Mouse (Mus musculus) mature B cell (primary cell): ENCODE data around the gene Cxcl12.

Experiments
- in situ Hi-C: fragments of 300-500 bp; cut with MboI; formaldehyde crosslinking; loops from 2 replicates; pipeline ENCODE4 v1.14.3; 2019

The Cxcl12 gene

GRCm38 (mm10) chr6:117175113-117175793, 6.9 kb downstream of the Cxcl12 start:
- in situ Hi-C loops: no loop called here

DNA sequence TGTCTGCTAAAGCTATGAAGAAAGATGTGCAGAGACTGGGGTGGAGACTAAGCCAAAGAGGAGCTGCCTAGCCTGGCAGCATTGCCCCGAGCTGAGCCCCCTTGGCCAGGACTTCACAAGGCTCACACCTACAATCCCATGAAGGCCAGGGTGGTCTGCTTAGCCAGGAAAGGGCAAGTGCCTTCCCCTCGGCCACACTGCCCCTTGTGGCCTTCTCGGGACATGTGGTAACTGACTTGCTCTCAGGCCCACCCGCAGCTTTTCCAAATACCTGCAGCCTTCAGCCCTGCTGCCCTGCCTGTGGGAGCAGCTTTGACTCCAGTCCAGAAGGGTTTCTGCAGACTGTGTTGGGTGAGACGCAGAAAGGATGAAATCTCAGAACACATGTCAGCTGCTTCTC, 8.1 kb downstream of the Cxcl12 start:
- in situ Hi-C loops: no loop called here

GRCm38 (mm10) chr6:117180303-117180702, 12.0 kb downstream of the Cxcl12 start:
- in situ Hi-C loops: no loop called here

DNA sequence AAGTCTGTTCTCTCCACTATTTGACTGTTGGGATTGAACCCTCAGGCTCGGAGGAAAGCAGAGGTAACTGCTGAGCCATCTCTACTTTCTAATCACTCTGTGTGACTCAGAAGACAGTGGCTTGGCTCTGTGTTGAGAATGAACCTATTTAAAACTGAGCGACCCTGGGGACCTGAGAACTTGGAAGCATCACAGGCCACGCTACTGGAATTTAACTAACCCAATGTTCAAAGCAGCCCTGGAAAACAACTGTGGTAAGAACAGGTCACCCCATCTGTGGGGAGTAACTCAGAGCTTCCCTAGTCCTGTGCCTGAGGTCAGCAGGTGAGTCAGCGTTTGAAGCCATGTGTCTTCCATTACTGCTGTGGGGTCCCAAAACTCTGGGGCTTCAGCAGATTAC, 17.0 kb downstream of the Cxcl12 start:
- in situ Hi-C loops: no loop called here

- in situ Hi-C loops: no loop called here
Observed at GRCm38 (mm10) chr6:117190453-117190852, 22.1 kb downstream of the Cxcl12 start.

GRCm38 (mm10) chr6:117191741-117192140, 23.4 kb downstream of the Cxcl12 start:
- in situ Hi-C loops: no loop called here

DNA sequence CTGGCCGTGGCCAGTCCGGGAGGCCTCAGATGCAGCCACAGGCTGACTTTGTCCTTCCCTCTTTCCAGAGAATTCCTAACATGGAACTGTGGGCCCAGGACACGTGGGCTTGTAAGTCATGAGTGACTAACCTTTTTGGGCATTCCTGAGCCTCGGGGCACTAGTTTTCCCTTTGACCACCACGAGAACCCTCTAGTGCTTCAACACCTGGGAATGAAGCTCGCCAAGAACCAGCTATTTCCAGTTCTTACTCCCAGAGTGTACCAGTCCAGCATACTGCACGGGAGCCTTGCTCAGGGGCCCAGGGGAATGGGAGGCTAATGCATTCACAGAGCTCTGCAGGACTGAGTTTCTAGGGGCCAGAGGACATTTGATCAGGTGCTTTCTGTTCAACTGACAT, 24.3 kb downstream of the Cxcl12 start:
- in situ Hi-C loops: no loop called here

GRCm38 (mm10) chr6:117195270-117195669, 26.9 kb downstream of the Cxcl12 start:
- in situ Hi-C loops: no loop called here

DNA sequence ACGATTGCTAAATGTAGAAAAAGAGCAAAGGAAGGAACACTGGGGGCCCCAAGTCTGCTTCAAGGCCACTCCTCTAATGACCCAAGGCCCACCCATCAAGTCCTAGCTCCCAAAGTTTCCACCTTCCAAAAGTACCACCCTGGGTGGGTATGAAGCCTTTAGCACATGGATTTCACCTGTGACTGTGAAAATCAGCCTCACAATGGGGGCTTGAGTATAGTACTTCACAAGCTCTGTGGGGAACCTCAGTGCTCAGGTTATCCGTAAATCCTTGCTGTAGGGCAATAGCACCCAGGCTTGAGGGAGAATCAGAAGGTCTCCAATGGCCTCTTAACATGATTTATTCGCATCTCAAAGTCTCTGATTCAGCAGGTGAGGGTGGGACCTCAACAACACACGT, 30.5 kb downstream of the Cxcl12 start:
- in situ Hi-C loops: no loop called here

DNA sequence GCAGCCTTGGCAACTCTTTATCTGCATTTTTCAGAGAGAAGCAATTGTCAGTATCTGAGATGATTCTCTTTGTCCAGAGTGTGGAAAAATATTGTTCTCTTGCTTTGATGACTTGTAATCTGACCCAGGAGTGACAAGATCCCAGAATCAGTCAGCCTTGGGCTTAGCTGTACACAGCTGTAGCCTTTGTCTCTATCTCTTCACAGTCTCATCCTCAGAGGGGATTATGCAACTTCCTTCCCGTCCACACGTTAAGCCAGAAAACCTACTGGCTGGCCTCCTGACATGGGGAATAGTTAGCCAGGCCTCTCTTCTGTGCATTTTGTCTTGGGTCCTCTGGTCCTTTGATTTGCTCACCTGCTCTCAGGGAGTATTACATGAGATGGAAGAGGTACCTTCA, 31.4 kb downstream of the Cxcl12 start:
- in situ Hi-C loops: no loop called here

DNA sequence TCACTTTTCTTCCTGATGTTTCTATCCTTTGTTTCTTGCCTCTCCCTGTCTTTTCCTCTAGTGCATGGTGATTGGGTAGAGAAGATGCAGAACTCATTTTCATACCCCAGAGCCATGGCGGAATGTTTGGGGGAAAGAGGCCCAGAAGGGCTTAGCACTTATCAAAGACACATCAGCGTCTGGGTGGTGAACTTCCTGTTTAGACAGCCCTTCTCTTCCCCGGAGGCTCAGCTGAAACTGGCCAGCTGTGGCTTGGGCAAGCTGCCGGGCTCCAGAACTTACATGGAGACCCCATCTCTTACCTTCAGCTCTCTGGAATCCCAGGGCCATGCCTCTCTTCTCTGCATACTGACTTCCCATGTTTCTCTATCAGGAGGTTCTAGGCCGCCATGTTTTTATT, 32.6 kb downstream of the Cxcl12 start:
- in situ Hi-C loops: no loop called here

- in situ Hi-C loops: no loop called here
Observed at GRCm38 (mm10) chr6:117201396-117201795, 33.1 kb downstream of the Cxcl12 start.

DNA sequence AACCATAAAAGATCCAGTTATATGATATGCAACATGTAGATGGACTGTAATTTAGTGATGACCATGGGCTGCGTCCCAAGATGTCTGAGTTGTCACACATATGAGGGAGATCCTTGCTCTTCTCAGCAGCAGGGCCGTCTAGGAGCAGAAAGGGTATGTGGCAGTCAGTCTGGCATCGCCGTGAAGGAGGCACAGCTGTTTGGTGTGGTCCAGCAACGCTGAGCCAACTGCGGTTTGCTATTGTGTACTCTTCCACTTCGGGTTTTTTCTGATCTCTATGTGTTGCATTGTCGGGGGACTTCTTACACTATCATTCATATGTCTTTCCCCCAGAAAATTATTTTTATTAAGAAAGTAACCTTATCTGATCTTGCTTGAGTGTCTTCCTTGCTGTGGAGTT, 33.5 kb downstream of the Cxcl12 start:
- in situ Hi-C loops: no loop called here

DNA sequence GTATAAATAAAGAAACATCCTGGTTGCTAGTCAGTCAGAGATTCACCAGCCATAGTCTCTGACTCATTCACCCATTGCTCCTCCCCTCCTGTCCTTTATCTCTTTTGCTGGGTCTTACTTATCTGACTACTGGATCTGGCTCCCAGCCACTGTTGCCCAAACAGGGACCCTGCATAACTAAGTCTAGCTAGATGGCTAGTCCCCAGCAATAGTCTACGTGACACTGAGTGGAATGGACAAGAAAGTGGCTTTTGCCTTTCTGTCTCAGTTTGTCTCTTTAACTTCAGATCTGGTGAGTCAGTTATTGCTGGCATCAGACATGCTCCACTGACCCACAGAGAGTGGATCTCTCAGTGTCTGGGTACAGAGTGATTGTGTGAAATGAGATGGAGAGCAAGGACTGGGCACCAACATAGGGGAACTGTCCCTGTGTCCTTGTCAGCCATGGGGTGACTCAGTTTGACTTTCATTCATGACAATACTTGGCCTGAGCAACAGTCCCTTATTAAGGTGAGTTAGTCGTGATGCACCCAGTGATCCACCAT, 34.6 kb downstream of the Cxcl12 start:
- in situ Hi-C loops: no loop called here

- in situ Hi-C loops: no loop called here
Observed at GRCm38 (mm10) chr6:117204112-117204511, 35.8 kb downstream of the Cxcl12 start.

GRCm38 (mm10) chr6:117206834-117207233, 38.5 kb downstream of the Cxcl12 start:
- in situ Hi-C loops: no loop called here

- in situ Hi-C loops: no loop called here
Observed at GRCm38 (mm10) chr6:117207289-117207688, 39.0 kb downstream of the Cxcl12 start.

DNA sequence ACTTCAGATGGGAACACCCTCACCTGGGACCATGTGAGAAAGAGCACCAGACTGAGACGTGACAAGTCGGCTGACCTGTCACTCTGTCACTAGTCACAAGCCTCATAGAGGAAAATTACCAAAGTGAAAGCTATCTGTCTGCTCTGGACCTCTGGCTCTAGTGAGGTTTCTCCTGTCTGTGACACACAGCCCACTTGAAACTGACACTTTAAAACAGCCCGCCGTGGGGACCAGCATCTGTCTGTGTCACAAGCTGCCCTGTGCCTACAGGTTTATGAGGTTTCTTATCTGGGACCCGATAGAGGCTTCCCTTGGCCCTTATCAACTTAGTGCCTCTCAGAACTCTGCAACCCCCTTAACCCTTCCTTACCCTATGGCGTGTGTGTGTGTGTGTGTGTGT, 41.8 kb downstream of the Cxcl12 start:
- in situ Hi-C loops: no loop called here

DNA sequence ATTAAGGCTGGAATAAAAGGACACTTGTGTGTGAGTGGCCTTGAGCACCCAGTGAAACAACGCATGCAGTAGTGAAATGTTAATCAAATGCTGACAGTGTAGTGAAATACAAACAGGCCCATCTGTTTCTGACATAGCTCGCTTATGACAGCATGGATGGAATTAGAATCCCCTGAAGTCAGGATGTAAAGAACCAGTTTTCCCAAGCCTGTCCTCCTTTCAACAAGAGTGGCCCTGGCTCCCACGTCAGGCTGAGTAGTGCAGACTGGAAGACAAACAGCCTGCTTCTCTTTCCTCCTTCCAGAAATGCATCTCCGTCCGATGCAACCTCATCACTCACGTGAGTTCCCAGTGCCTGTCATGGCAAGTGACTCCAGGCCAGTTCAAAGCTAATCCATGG, 42.2 kb downstream of the Cxcl12 start:
- in situ Hi-C loops: no loop called here

- in situ Hi-C loops: no loop called here
Observed at GRCm38 (mm10) chr6:117214506-117214905, 46.2 kb downstream of the Cxcl12 start.

DNA sequence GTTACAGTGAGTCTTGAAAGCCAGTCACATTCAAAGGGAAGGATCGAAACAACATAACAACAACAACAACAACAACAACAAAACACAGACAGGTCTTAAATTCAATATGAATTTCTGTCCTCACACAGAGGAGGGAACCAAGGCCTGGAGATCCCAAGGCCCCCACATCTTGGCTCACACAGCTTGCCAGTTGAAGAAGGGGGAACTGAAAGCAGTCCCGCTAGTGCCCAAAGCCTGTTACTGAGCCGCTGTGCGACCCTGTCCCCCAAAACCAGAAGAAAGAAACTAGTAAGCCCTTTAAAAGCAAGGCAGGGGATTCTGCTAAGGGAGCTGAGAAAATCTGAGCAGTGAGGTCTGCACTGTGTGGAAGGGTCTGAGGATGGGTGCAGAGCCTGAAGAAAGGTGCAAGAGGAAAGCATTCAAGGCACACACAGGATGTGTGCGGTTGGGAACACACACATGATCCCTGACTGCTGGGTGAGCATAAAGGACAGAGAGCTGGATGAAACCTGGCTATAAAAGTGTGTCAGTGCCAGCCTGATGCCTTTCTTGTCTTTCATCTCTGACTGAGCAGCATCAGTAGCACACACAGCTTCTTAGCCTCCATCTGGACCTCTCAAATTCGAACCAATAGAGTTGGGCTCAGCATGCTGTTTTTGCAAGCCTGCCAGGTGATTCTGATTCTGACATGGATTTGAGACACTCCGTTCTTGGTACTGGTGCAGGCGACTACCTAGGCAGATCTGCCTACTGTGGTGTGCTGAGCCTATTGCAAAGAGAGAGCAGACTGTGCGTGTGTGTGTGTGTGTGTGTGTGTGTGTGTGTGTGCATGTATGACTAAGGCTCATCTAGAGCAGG, 50.3 kb downstream of the Cxcl12 start:
- in situ Hi-C loops: no loop called here

DNA sequence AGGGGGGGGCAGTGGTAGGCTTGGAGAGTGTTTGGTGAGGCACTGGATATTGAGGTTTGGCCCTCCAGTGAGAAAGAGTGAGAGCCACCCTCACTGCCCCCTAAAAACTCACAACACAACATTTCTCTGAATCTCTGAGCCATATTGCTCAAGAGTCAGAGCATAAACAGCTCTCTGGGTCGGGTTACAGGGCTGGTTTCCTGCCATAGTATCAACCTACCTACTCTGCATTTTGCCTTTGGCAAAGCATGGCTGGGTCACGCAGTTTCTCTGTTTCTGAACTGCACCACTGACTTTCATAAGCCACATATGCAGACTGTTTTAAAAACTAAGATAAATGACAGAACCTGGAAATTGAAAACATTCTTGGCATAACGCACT, 51.0 kb downstream of the Cxcl12 start:
- in situ Hi-C loops: no loop called here

GRCm38 (mm10) chr6:117219911-117220481, 51.7 kb downstream of the Cxcl12 start:
- in situ Hi-C loops: no loop called here
